Mouse (Mus musculus) natural killer cell, adult 2 months (primary cell): Measurements from ENCODE around the gene Dnajc27.
A peak's percentile ranks its signal among the peaks of the same experiment; 100 is the strongest.

Experiments used
- DNase-seq, 2 experiments: peaks; one replicate each; pipeline ENCODE4 v3.0.0; 2022; ENCODE audit warnings: low spot score in 2 of 2

The Dnajc27 gene

GRCm38 (mm10) chr12:4082132-4083001 lies at the start of gene Dnajc27:
Gene Dnajc27 (plus strand): TSS chr12:4082583.
- peak; percentile 93 for DNase-seq

GRCm38 (mm10) chr12:4036157-4036556 lies 46.2 kb upstream of the Dnajc27 start:
- no peak for DNase-seq

- no peak for DNase-seq
Observed at GRCm38 (mm10) chr12:4037511-4037910, 44.9 kb upstream of the Dnajc27 start.

- peak; percentile 36 to 50 for DNase-seq
Observed at GRCm38 (mm10) chr12:4038061-4039041, 44.0 kb upstream of the Dnajc27 start, which contains the start of gene Efr3b. Gene Efr3b (minus strand): TSS chr12:4038915.

GRCm38 (mm10) chr12:4039046-4039445 lies 43.3 kb upstream of the Dnajc27 start:
- DNase-seq = no peak

- DNase-seq = no peak
Observed at GRCm38 (mm10) chr12:4042411-4042810, 40.0 kb upstream of the Dnajc27 start.

GRCm38 (mm10) chr12:4045992-4046391 lies 36.4 kb upstream of the Dnajc27 start:
- no peak for DNase-seq

GRCm38 (mm10) chr12:4048031-4048430 lies 34.4 kb upstream of the Dnajc27 start:
- no peak for DNase-seq

- DNase-seq = no peak
Observed at GRCm38 (mm10) chr12:4050861-4051425, 31.4 kb upstream of the Dnajc27 start.

GRCm38 (mm10) chr12:4053643-4054042 lies 28.7 kb upstream of the Dnajc27 start:
- no peak for DNase-seq

- DNase-seq = no peak
Observed at GRCm38 (mm10) chr12:4054845-4055244, 27.5 kb upstream of the Dnajc27 start.

- DNase-seq = no peak
Observed at GRCm38 (mm10) chr12:4058321-4058720, 24.1 kb upstream of the Dnajc27 start.

- no peak for DNase-seq
Observed at GRCm38 (mm10) chr12:4059683-4060082, 22.7 kb upstream of the Dnajc27 start.

GRCm38 (mm10) chr12:4065498-4065897 lies 16.9 kb upstream of the Dnajc27 start:
- peak in 1 of 2 experiments; percentile 18 for DNase-seq

GRCm38 (mm10) chr12:4065944-4066343 lies 16.4 kb upstream of the Dnajc27 start:
- no peak for DNase-seq

- DNase-seq = no peak
Observed at GRCm38 (mm10) chr12:4066681-4067459, 15.5 kb upstream of the Dnajc27 start.

GRCm38 (mm10) chr12:4068551-4068950 lies 13.8 kb upstream of the Dnajc27 start:
- no peak for DNase-seq

GRCm38 (mm10) chr12:4071671-4072070 lies 10.7 kb upstream of the Dnajc27 start:
- DNase-seq = no peak

GRCm38 (mm10) chr12:4075407-4075806 lies 7.0 kb upstream of the Dnajc27 start:
- no peak for DNase-seq

- DNase-seq = no peak
Observed at GRCm38 (mm10) chr12:4076383-4076782, 6.0 kb upstream of the Dnajc27 start.

GRCm38 (mm10) chr12:4078069-4078468 lies 4.3 kb upstream of the Dnajc27 start:
- no peak for DNase-seq
